Mouse (Mus musculus) CH12.LX (cell line): ENCODE results near the gene Upp2.

Source experiments
- CTCF ChIP-seq, 2 experiments: IDR thresholded peaks in 1 of 2; conservative IDR thresholded peaks in 1 of 2; 2 replicates each; pipeline ENCODE4 v1.5.1; 2011 to 2012; ENCODE audit warnings: low read depth in 2 of 2, low read length in 2 of 2, improper control_type of control experiment in 1 of 2, inconsistent platforms in 1 of 2, mild to moderate bottlenecking in 1 of 2, moderate library complexity in 1 of 2
- EP300 ChIP-seq: IDR thresholded peaks from 2 replicates; pipeline ENCODE4 v1.6.1; 2011; ENCODE audit warnings: low read length, improper control_type of control experiment
- MAFK ChIP-seq: IDR thresholded peaks from 2 replicates; pipeline ENCODE4 v1.6.1; 2011; ENCODE audit warnings: low read length, improper control_type of control experiment; ENCODE audit not compliant: insufficient replicate concordance
- POLR2A ChIP-seq: IDR thresholded peaks from 2 replicates; pipeline ENCODE4 v1.6.1; 2011; ENCODE audit warnings: low read depth, mild to moderate bottlenecking, improper control_type of control experiment, low read length
- SIN3A ChIP-seq: IDR thresholded peaks from 2 replicates; pipeline ENCODE4 v1.6.1; 2012; ENCODE audit warnings: low read length, improper control_type of control experiment, inconsistent platforms

DNA sequence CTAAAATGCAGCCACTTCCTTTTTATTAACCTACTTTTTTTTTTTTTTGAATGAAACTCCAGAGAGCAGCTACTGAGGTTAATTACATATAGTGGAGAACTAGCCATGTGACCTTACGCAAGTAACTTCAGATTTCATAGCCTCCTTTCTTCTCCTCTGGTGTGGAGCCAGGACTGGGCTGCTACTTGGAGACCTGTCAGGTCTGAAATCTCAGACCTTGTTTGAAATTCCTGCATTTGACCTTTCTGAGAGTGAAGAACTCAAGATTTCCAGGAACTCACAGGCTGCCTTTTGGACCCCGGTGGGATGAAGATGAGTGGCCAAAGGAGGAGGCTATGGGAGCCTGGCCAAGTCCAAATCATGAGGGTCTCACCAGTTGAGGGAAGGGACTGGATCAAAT lies 7.1 kb downstream of the Upp2 start:
- no peak for TF ChIP-seq POLR2A
- no peak for TF ChIP-seq EP300
- no peak for TF ChIP-seq SIN3A
- no peak for TF ChIP-seq CTCF (conservative IDR thresholded peaks at IDR 0.05 in 1 of 2, IDR thresholded peaks at IDR 0.05 in 1 of 2; ENCODE audit: low read depth in 2 of 2, low read length in 2 of 2)
- no peak for TF ChIP-seq MAFK
